Mouse (Mus musculus): ENCODE measurements at regions not wholly inside any gene's neighbourhood (a gene's known extent, or its start where the extent isn't known, plus 50 kb on each side); places are given as distances from the start of the nearest gene placed in this dataset.

GRCm38 (mm10) chr3:109279086-109279485, 61.4 kb upstream of the Vav3 start:
- TF ChIP-seq CTCF (IDR thresholded peaks at IDR 0.05; ENCODE audit: low read depth) (no peak), EP300 (IDR thresholded peaks at IDR 0.05; ENCODE audit: low read depth) (no peak)
